Mouse (Mus musculus): Measurements from ENCODE around the gene Tmem117.

- TF ChIP-seq CTCF (IDR thresholded peaks at IDR 0.05; ENCODE audit: control insufficient read depth, insufficient read depth, insufficient replicate concordance, low read depth, low read length) (no peak), POLR2A (IDR thresholded peaks at IDR 0.05; ENCODE audit: control insufficient read depth, low read depth, low read length) (no peak)
Observed at GRCm38 (mm10) chr15:94803624-94804342, 174.8 kb downstream of the Tmem117 start.

Measured in testis, adult 2 months (tissue).